Mouse (Mus musculus): ENCODE measurements at regions not wholly inside any gene's neighbourhood (a gene's known extent, or its start where the extent isn't known, plus 50 kb on each side); places are given as distances from the start of the nearest gene placed in this dataset.
A peak's percentile ranks its signal among the peaks of the same experiment; 100 is the strongest.

DNA sequence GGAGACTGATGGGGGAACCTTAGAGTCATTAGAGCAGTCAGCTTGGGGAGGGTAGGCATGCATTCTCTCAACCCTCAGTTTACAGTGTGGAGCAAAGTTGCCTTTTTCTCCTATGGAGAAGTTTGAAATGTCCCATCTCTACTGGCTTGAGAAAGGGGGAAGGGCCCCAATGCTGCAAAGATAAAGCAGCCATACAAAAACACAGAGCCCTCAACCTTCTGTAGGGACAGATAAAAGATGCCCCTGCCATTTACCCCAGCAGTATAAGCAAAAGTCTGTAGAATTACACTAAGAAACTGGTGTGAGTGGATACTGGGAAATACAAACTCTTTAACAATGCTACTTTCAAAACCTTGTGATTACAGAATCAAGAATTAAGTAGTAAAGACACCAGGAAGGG lies 71.9 kb upstream of the Tmem215 start:
- no peak for DNase-seq (ENCODE audit: low spot score in 2 of 2)
- intact Hi-C loops (cut with DNase I), result no loop called here

GRCm38 (mm10) chr4:40390183-40390582 lies 81.8 kb upstream of the Tmem215 start:
- intact Hi-C loops (cut with DNase I), result no loop called here
- no peak for DNase-seq (ENCODE audit: low spot score in 2 of 2)

- intact Hi-C loops (cut with DNase I), result no loop called here
- peak; percentile 22 to 64 for DNase-seq (ENCODE audit: low spot score in 2 of 2)
Observed at GRCm38 (mm10) chr4:40385284-40385683, 86.7 kb upstream of the Tmem215 start.

DNA sequence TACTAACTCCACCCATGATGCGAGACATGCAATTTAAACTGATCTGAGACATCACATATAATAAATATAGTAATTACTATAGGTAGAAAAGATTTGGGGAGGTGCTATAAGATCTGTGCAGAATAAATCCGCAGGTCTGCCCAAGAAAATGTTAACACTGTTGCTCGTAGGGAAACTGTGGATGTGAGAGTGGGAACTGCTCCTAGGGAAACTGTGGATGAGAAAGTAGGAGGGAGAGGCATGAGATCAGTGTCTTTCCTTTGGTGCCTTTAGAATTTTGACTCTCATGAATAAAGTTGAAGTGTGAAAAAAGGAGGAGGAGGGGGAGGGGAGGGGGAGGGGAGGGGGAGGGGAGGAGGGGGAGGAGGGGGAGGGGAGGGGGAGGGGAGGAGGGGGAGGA lies 87.3 kb upstream of the Tmem215 start:
- DNase-seq (ENCODE audit: low spot score in 2 of 2), result peak in 1 of 2 experiments; percentile 29
- intact Hi-C loops (cut with DNase I), result no loop called here

- intact Hi-C loops (cut with DNase I), result no loop called here
- DNase-seq (ENCODE audit: low spot score in 2 of 2), result no peak
Observed at GRCm38 (mm10) chr4:40380309-40380708, 91.7 kb upstream of the Tmem215 start.

DNA sequence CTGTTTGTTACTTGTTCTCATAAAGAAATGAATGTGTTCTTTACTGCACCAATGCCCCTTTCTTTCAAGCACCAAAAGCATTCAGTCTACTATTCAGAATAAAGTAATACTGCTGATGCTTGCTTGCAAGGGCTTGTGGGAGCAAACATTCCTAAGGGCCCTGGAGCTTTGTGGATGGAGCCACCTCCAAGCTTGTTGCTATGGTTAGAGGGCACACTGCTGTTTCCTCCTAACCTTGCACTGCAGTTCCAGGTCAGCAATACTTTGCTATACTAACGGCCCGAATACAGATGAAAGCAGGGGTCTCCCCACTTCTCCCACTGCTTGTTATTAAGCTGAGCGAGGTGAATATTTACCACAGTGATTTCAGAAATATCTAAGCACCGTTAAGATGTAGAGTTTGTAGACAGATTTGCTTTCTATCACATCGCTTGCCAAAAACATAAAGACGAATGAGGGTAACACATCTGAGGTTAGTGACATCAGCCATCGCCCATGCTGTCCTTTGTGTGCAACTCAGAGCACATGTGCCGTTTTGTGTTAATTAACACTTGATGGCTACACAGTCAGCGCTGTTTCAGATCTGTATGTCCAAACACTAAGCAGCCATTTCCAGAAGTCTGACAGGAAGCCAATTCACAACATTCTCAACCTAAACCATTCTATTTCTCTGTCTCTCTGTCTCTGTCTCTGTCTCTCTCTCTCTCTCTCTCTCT lies 96.4 kb upstream of the Ndufb6 start:
- intact Hi-C loops (cut with DNase I), result no loop called here
- no peak for DNase-seq (ENCODE audit: low spot score in 2 of 2)

DNA sequence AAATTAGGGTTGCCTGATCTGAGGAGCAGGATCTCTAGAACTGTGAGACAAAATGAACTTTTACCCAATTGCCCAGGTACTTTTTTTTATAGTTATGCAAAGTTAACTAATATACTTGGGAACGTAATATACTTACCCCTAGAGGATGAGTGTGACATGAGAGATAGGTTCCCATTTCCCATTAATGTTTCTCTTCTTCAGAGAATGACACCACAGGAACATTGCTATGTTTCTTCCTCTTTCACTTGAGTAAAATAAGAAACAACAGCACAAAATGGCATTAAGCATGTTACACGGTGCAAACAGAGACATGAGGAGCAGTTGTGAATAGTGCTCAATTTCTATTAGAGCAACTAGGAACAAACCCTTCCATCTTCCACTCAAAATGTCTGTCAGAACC lies 95.0 kb upstream of the Ndufb6 start:
- DNase-seq (ENCODE audit: low spot score in 2 of 2), result no peak
- intact Hi-C loops (cut with DNase I), result no loop called here

GRCm38 (mm10) chr4:40364329-40364728 lies 85.1 kb upstream of the Ndufb6 start:
- DNase-seq (ENCODE audit: low spot score in 2 of 2), result no peak
- intact Hi-C loops (cut with DNase I), result no loop called here

DNA sequence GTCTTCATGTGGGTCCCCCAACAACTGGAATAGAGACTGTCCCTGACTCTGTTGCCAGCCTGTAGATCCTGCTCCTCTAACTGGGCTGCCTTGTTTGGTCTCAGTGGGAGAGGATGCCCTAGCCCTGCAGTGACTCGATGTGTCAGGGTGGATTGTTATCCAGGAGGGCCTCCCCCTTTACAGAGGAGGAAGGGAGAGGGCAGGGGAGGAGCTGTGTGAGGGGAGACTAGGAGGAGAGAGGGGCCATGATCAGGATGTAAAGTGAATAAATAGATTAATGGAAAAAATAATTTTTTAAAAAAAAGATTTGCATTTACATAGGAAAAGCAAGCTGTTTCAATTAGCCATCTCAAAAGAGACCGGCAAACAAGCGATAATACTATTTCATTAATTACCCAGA lies 80.1 kb upstream of the Ndufb6 start:
- intact Hi-C loops (cut with DNase I), result loop anchor here (5.0 kb wide), 1 partner anchor 148 kb away; no protein-coding TSS in a partner anchor
- DNase-seq (ENCODE audit: low spot score in 2 of 2), result no peak

GRCm38 (mm10) chr4:40357088-40357853 lies 78.0 kb upstream of the Ndufb6 start:
- DNase-seq (ENCODE audit: low spot score in 2 of 2), result no peak
- intact Hi-C loops (cut with DNase I), result loop anchor here (5.0 kb wide), 1 partner anchor 150 kb away; no protein-coding TSS in a partner anchor

GRCm38 (mm10) chr4:40355791-40356450 lies 76.7 kb upstream of the Ndufb6 start:
- DNase-seq (ENCODE audit: low spot score in 2 of 2), result no peak
- intact Hi-C loops (cut with DNase I), result loop anchor here (5.0 kb wide), 1 partner anchor 151 kb away; no protein-coding TSS in a partner anchor

- DNase-seq (ENCODE audit: low spot score in 2 of 2), result no peak
- intact Hi-C loops (cut with DNase I), result no loop called here
Observed at GRCm38 (mm10) chr4:40354456-40354855, 75.2 kb upstream of the Ndufb6 start.

- DNase-seq (ENCODE audit: low spot score in 2 of 2), result no peak
- intact Hi-C loops (cut with DNase I), result no loop called here
Observed at GRCm38 (mm10) chr4:40351648-40352047, 72.4 kb upstream of the Ndufb6 start.

- intact Hi-C loops (cut with DNase I), result no loop called here
Observed at GRCm38 (mm10) chr4:40351090-40351489, 71.9 kb upstream of the Ndufb6 start.

DNA sequence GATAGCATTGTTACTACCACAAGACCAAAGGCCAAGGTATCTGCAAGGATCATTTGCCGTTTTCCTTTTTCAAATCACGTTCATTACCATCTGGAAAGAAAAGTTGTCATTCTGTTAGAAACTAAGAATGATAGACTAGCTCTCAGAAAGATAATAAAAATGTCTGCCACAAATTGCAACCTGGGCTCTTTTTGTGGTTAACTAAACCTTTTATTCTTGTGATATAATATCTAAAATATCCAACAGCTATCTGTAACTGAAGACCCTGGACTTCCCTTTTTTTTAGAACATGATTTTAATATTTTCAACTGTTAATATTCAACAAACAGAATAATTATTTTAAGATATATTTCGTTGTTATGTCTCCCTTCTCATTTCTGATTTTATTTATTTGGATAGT lies 66.6 kb upstream of the Ndufb6 start:
- intact Hi-C loops (cut with DNase I), result no loop called here

More at GRCm38 (mm10) chr4:40351090-40351489, 71.9 kb upstream of the Ndufb6 start:
- DNase-seq (ENCODE audit: low spot score in 2 of 2), result no peak

DNA sequence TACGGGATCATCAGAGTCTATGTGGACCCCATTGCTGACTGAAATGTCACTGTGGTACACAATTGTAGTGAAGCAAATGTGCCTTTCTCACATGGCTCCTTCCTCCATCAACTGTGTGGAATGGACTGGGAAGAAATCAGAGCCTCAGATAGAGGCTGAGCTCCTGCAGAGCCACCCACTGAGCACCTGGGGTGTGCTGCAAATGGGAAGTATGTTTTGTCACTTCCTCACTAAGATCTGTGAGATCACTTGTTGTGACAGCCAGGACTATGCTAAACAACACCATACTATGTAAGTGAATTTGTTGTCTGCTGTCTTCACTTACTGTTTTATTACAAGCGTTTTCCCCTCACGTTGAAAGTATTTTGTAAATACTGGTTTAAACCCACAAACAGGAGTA lies 63.0 kb upstream of the Ndufb6 start:
- DNase-seq (ENCODE audit: low spot score in 2 of 2), result no peak
- intact Hi-C loops (cut with DNase I), result no loop called here

More for the DNA sequence above, 66.6 kb upstream of the Ndufb6 start:
- no peak for DNase-seq (ENCODE audit: low spot score in 2 of 2)

- intact Hi-C loops (cut with DNase I), result no loop called here
Observed at GRCm38 (mm10) chr4:40334841-40335240, 55.6 kb upstream of the Ndufb6 start.

GRCm38 (mm10) chr4:40329737-40330136 lies 50.5 kb upstream of the Ndufb6 start:
- intact Hi-C loops (cut with DNase I), result no loop called here
- DNase-seq (ENCODE audit: low spot score in 2 of 2), result no peak

More at GRCm38 (mm10) chr4:40334841-40335240, 55.6 kb upstream of the Ndufb6 start:
- DNase-seq (ENCODE audit: low spot score in 2 of 2), result no peak

Measured in left cerebral cortex, postnatal 14 days (tissue).